Mouse (Mus musculus): ENCODE results near the gene Abcf2.

Gene Abcf2

GRCm38 (mm10) chr5:24601911-24602750, 24.9 kb upstream of the Abcf2 start:
- DNase-seq (ENCODE audit: low spot score in 2 of 2) = no peak

DNA sequence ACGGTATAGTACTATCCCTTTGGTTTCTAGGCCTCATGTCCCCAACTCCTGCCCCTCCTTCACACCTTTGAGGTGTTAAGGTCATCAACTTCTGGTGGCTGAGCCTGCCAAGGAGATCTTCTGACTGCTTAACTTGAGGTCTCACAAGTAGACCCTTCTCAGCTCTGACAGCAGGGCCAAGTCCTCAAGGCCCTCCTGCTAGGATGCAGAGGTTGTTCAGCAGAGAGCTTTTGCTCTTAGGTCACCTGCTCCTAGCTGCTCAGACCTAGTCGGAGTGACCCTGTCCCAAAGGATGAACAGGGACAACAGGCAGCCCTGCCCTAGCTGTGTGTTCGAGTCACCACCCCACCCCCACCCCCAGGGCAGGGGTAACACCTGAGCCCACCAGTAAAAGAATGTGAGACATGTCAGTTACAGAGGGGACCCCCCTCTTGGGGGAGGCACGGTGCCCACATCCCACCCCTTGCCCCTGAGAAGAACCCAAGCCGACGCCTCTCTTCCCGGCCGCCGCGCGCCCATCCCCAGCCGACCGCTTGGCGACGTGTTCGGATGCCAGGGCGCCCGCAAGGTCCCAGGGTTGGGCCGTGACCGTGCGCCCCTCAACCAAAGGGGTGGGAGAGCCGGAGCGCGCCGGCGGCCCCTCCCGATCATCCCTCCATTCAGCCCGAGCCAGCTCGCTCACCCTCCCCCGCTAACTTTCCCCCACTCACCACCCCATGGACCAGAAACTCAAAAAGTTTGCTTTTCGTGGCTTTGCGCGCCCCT, 24.0 kb upstream of the Abcf2 start:
- DNase-seq (ENCODE audit: low spot score in 2 of 2) = no peak

GRCm38 (mm10) chr5:24600236-24600635, 23.0 kb upstream of the Abcf2 start:
- DNase-seq (ENCODE audit: low spot score in 2 of 2) = no peak

DNA sequence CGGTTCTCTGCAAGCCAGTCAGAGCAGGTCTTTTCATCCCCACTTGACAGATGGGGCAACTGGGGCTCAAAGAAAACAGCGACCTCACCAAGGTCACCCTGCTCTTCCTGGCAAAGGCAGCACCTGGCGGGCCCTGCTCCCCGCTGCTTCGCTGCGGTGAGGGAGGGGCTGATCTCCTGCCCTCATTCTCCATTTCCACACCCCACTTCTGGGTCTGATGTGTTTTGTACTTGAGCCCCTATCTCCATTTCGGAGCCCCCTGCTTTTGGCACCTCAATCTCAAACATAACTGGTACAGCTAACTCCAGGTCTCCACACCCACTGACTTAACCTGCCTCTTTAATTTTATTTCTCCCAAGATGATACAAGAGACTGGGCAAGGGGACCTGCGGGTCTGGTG, 21.9 kb upstream of the Abcf2 start:
- no peak for DNase-seq (ENCODE audit: low spot score in 2 of 2)

DNA sequence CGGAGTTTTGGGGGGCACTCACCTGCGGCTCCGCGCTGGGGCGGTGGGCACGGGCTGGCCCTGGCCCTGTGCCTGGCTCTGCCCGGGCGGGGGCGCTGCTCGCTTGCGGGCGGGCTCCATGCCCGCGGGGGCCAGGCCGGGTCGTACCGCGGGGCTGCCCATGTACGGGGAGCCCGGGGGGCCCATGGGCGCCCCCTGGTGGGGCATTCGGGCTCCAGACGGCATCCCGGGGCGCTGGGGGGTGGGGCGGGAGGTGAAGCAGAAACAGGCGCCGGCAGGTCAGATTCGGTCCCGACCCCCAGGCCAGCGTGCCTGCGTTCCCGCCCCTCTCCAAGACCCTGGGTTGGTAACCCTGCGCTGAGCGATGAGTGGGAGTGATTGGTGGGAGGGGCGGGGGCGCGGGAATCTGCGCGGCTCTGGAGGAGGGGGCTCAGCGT, 21.3 kb upstream of the Abcf2 start:
- DNase-seq (ENCODE audit: low spot score in 2 of 2) = no peak

GRCm38 (mm10) chr5:24597901-24598569, 20.8 kb upstream of the Abcf2 start:
- no peak for DNase-seq (ENCODE audit: low spot score in 2 of 2)

GRCm38 (mm10) chr5:24597221-24597728, 20.0 kb upstream of the Abcf2 start:
- peak in 1 of 2 experiments; percentile 67 for DNase-seq (ENCODE audit: low spot score in 2 of 2)

DNA sequence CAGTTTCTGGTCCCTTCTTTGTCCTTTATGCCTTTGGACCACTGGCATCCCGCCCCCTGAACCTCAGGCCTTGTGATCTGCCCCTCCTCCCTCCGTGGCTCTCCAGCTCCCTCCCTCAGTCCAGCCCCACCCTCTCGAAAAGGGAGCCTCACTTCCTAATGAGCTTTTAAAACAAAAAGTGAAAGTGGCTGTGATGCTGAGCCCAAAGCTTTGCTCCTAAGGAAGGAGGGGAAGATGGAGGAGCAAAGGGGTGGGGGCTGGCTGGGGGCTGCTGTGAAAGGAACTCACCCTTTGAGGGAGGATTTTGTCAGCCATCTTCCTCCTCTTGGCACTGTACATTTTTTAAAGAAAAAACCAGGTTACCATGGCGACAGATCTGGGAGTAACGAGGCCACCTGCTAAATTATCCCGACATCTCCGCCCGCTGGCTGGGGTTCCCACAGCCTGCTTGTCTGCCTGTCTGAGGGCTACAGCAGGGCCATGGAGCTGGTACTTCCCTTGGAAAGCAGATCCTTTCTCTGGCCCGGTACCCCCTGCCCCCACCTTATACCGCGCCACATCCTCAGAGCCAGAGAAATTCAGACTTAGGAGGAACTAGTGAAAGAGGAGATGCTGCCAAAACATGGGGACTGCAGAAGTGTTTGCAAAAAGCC, 19.4 kb upstream of the Abcf2 start:
- DNase-seq (ENCODE audit: low spot score in 2 of 2) = peak in 1 of 2 experiments; percentile 71

- DNase-seq (ENCODE audit: low spot score in 2 of 2) = no peak
Observed at GRCm38 (mm10) chr5:24595786-24596380, 18.6 kb upstream of the Abcf2 start.

GRCm38 (mm10) chr5:24595261-24595660, 18.0 kb upstream of the Abcf2 start:
- no peak for DNase-seq (ENCODE audit: low spot score in 2 of 2)

- DNase-seq (ENCODE audit: low spot score in 2 of 2) = no peak
Observed at GRCm38 (mm10) chr5:24594346-24594745, 17.1 kb upstream of the Abcf2 start.

DNA sequence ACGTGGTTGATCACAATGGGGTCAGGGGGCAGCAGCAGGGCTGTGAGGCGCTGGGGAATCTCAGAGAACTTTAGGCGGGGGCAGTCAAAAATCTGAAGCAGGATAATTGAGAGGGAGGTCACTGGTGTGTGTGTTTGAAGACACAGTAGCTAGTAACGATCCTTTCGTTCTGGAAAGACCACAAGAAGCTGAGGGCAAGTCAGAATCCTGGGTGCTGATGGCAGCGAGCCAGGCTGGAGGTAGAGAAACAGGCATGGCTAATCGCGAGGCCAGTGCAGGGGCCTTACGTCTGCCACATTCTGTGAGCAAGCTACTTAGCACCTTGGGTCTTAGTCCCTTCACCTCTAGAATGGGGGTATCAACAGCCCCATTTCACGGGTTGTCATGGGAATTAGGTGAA, 16.7 kb upstream of the Abcf2 start:
- no peak for DNase-seq (ENCODE audit: low spot score in 2 of 2)

- no peak for DNase-seq (ENCODE audit: low spot score in 2 of 2)
Observed at GRCm38 (mm10) chr5:24593230-24593629, 16.0 kb upstream of the Abcf2 start.

GRCm38 (mm10) chr5:24592471-24593160, 15.3 kb upstream of the Abcf2 start:
- no peak for DNase-seq (ENCODE audit: low spot score in 2 of 2)

GRCm38 (mm10) chr5:24591796-24592470, 14.7 kb upstream of the Abcf2 start:
- peak in 1 of 2 experiments; percentile 2 for DNase-seq (ENCODE audit: low spot score in 2 of 2)

DNA sequence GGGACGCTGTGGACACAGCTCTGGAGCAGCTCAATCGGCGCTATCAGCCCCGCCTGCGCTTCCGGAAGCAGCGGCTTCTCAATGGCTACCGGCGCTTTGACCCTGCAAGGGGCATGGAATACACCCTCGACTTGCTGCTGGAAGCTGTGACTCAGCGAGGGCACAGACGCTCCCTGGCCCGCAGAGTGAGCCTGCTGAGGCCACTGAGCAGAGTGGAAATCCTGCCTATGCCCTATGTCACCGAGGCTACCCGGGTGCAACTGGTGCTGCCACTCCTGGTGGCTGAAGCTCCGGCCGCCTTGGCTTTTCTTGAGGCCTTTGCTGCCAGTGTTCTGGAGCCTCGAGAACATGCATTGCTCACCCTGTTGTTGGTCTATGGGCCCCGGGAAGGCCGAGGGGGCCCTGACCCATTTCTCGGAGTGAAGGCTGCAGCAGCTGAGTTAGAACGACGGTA, 14.0 kb upstream of the Abcf2 start:
- no peak for DNase-seq (ENCODE audit: low spot score in 2 of 2)

DNA sequence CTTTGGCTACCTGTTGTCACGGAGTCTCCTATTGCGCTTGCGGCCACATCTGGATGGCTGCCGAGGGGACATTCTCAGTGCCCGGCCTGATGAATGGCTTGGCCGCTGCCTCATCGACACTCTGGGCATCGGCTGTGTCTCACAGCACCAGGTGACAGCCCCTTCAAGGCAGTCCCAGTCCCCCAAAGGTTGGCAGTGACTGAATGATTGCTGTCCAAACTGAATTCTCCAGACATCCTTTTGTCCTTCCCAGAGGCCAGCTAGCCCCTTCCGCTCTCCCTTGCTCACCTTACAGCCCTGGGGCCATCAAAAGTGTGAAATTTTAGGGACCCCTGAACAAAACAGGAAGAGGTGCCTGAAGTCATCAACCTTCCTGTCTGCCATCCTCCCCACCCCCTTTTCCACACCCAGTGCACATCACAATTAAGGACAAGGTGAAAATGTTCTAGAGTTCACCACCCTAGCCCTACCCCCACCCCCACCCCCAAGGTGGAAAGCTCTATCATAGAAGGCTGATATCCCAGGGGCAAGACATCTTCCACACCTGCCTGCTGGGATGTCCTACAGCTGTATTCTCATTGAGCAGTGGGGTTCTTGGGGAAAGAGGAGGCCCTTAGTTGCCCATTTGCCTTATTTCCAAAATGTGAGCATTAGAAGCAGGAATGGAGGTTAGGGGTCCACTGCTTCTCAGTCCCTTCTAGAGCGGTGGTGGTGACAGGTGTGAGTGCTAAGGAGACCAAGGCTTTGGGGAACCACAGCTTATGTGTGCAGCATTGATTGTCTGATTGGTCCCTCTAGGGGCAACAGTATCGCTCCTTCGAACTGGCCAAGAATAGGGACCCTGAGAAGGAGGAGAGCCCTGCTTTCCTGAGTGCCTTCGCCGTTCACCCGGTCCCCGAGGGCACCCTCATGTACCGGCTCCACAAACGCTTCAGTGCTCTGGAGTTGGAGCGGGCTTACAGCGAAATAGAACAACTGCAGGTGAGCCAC, 12.5 kb upstream of the Abcf2 start:
- DNase-seq (ENCODE audit: low spot score in 2 of 2) = no peak

DNA sequence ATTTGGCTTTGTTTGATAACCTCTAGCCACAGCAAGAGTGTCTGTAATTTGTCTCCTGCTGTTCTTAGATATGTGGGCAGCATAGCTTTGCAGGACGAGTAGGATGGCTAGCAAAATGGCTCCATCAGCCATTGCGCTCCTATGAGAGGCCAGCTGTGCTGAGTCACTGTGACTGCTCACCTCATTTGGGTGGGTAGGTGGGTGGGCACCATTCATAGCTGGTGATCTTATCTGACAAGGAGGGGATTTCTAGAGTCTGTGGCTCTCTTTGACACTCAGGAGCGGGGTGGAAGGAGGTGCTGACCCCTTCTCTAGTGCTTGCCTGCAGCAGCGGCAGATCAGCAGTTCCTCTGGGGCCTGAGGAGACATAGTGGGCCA, 9.9 kb upstream of the Abcf2 start:
- no peak for DNase-seq (ENCODE audit: low spot score in 2 of 2)
